In the genomic region with DNA sequence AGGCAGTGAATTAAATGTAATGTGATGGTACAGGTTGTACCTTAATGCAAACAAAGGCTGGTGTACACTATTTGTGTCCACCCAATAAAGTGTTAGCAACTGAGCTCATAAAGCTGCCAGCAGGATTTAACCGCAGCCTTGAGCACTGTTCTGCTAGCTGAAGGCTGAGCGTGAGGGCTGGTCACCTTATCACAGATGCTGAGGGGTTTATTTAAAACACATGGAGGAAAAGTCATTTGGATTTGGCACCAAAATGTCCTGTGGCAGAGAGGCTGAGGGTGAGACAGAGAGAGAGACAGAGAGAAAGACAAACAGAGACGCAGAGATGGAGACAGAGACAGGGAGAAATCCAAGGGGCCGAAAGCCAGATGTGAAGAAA, we compare ENCODE assay signal across 19 mouse cellular contexts.
A peak's percentile ranks its signal among the peaks of the same experiment; 100 is the strongest.
DNase-seq lines count a peak whose midpoint lies in the region; ATAC-seq and TF ChIP-seq lines count a peak whose summit lies in the region.
"Had no signal": no experiment of that assay in that cellular context is flagged by ENCODE, and none has a peak within 500 bp of the region (broad histone marks: within the 10 kb centered on the region; RNA-seq: fewer than 3 reads in every experiment).

No protein-coding gene starts in this region.

- no peak for ATAC-seq in kidney, embryonic 15.5 days (replicated peaks; ENCODE audit: low FRiP score)
- ATAC-seq in limb, embryonic 12.5 days (ENCODE audit: insufficient number of reproducible peaks, insufficient read depth, low FRiP score, low TSS enrichment, low read depth): no peak
- ATAC-seq in granulocyte monocyte progenitor cell, adult 5-6 weeks (replicated peaks; ENCODE audit: poor library complexity, severe bottlenecking): no peak
- ATAC-seq: liver, embryonic 12.5 days had no signal

- H3K27ac ChIP-seq in kidney, embryonic 15.5 days: no peak overlapping the region
- H3K27ac ChIP-seq in testis, adult 2 months (ENCODE audit: control insufficient read depth, insufficient read depth, low read depth, low read length): no peak overlapping the region
- H3K27ac ChIP-seq in limb, embryonic 12.5 days: peak overlapping the region; percentile 65
- H3K27ac ChIP-seq: embryonic facial prominence, embryonic 13.5 days; gastrocnemius, adult 2 months; layer of hippocampus, adult 2 months; liver, embryonic 12.5 days had no signal

- peaks cover 4% of the 10 kb centered on the region; the same call in 1 of the 2 replicates for H3K9me3 ChIP-seq in kidney, embryonic 15.5 days (replicated peaks)
- 0 out of 2 replicates have a peak, but pooled peaks cover 12% of the 10 kb centered on the region for H3K9me3 ChIP-seq in limb, embryonic 12.5 days

- TF ChIP-seq CTCF in testis, adult 2 months (IDR thresholded peaks at IDR 0.05; ENCODE audit: control insufficient read depth, insufficient read depth, insufficient replicate concordance, low read depth, low read length): no peak

- no peak for TF ChIP-seq POLR2A in testis, adult 2 months (IDR thresholded peaks at IDR 0.05; ENCODE audit: control insufficient read depth, low read depth, low read length)

- H3K9ac ChIP-seq in kidney, embryonic 15.5 days: no peak overlapping the region
- H3K9ac ChIP-seq in limb, embryonic 12.5 days (replicated peaks): no peak overlapping the region
- H3K9ac ChIP-seq: forebrain, postnatal 0 days; liver, embryonic 12.5 days; lung, embryonic 14.5 days had no signal

- H3K36me3 ChIP-seq in kidney, embryonic 15.5 days: no peaks in the 10 kb centered on the region
- H3K36me3 ChIP-seq in testis, adult 2 months (ENCODE audit: control insufficient read depth, insufficient read depth, low read length): no peaks in the 10 kb centered on the region
- no peaks in the 10 kb centered on the region for H3K36me3 ChIP-seq in limb, embryonic 12.5 days
- H3K36me3 ChIP-seq: embryonic facial prominence, embryonic 13.5 days; liver, embryonic 12.5 days had no signal

- peaks cover 20% of the 10 kb centered on the region for H3K4me1 ChIP-seq in kidney, embryonic 15.5 days
- H3K4me1 ChIP-seq in testis, adult 2 months (ENCODE audit: control insufficient read depth, insufficient read depth, low read length): peaks cover 2% of the 10 kb centered on the region; the same call in 1 of the 2 replicates
- peaks cover 65% of the 10 kb centered on the region for H3K4me1 ChIP-seq in limb, embryonic 12.5 days (replicated peaks)
- H3K4me1 ChIP-seq: liver, embryonic 12.5 days had no signal

- H3K27me3 ChIP-seq in kidney, embryonic 15.5 days: peaks cover 12% of the 10 kb centered on the region; the same call in 1 of the 2 replicates
- no peaks in the 10 kb centered on the region for H3K27me3 ChIP-seq in testis, adult 2 months (ENCODE audit: control insufficient read depth, insufficient read depth, low read length)
- peaks cover 21% of the 10 kb centered on the region for H3K27me3 ChIP-seq in limb, embryonic 12.5 days
- H3K27me3 ChIP-seq: liver, embryonic 12.5 days had no signal

- no peak for DNase-seq in kidney, adult 18-20 months
- DNase-seq in testis, postnatal 10 days (ENCODE audit: low spot score): no peak
- no peak for DNase-seq in layer of hippocampus, adult 11-12 months (ENCODE audit: low spot score)
- DNase-seq: B cell, adult 2 months; cerebellum, adult 11-12 months; forebrain, postnatal 0 days; gastrocnemius, adult 2 months; lung, postnatal 4 days; thymus, adult 18-20 months had no signal

- WGBS in kidney, embryonic 15.5 days: 33% methylated on average over 4 of the region's 4 CpGs
- WGBS in limb, embryonic 12.5 days: 9% methylated on average over 4 of the region's 4 CpGs

- peak overlapping the region; percentile 40 for H3K4me2 ChIP-seq in kidney, embryonic 15.5 days
- peak overlapping the region; percentile 43 for H3K4me2 ChIP-seq in limb, embryonic 12.5 days
- H3K4me2 ChIP-seq: heart, embryonic 11.5 days; liver, embryonic 12.5 days; lung, embryonic 14.5 days had no signal

- no peak overlapping the region for H3K4me3 ChIP-seq in kidney, embryonic 15.5 days (replicated peaks)
- H3K4me3 ChIP-seq in testis, adult 2 months (ENCODE audit: control insufficient read depth, low read depth, low read length): peak overlapping the region; percentile 1; the same call in 1 of the 2 replicates
- no peak overlapping the region for H3K4me3 ChIP-seq in limb, embryonic 12.5 days (replicated peaks)
- H3K4me3 ChIP-seq: embryonic facial prominence, embryonic 13.5 days; gastrocnemius, adult 2 months; layer of hippocampus, adult 2 months; liver, embryonic 12.5 days; myocyte had no signal
